Mouse (Mus musculus) erythroblast, embryonic 14.5 days (primary cell): ENCODE results near the gene Aurka.

Source experiments
- GATA1 ChIP-seq: IDR thresholded peaks from 2 replicates; pipeline ENCODE4 v1.6.1; 2012; ENCODE audit warnings: low read length, inconsistent platforms, mixed read lengths
- TAL1 ChIP-seq: IDR thresholded peaks from 3 replicates; pipeline ENCODE4 v1.6.1; 2012; ENCODE audit warnings: low read length, inconsistent platforms, mixed read lengths

GRCm38 (mm10) chr2:172370411-172371223 lies at the start of gene Aurka, which contains the start of gene Cstf1:
- no peak for TF ChIP-seq GATA1
- no peak for TF ChIP-seq TAL1
